Mouse (Mus musculus) ES-E14 (cell line): Measurements from ENCODE around the gene Epn3.

Experiments
- CHD2 ChIP-seq: IDR thresholded peaks from 2 replicates; pipeline ENCODE4 v1.6.1; 2014; ENCODE audit warnings: mild to moderate bottlenecking, low read depth, low read length, inconsistent platforms
- HCFC1 ChIP-seq: IDR thresholded peaks from 2 replicates; pipeline ENCODE4 v1.6.1; 2012; ENCODE audit warnings: low read length, inconsistent platforms, borderline replicate concordance; ENCODE audit not compliant: insufficient read depth
- MAFK ChIP-seq: IDR thresholded peaks from 2 replicates; pipeline ENCODE4 v1.6.1; 2014; ENCODE audit warnings: mild to moderate bottlenecking, low read depth, low read length, inconsistent platforms; ENCODE audit not compliant: insufficient read depth
- ZC3H11A ChIP-seq: IDR thresholded peaks from 2 replicates; pipeline ENCODE4 v1.6.1; 2012; ENCODE audit warnings: low read depth, mild to moderate bottlenecking, inconsistent platforms, low read length, borderline replicate concordance
- ZNF384 ChIP-seq: IDR thresholded peaks from 2 replicates; pipeline ENCODE4 v1.6.1; 2012; ENCODE audit warnings: low read depth, low read length, inconsistent platforms

DNA sequence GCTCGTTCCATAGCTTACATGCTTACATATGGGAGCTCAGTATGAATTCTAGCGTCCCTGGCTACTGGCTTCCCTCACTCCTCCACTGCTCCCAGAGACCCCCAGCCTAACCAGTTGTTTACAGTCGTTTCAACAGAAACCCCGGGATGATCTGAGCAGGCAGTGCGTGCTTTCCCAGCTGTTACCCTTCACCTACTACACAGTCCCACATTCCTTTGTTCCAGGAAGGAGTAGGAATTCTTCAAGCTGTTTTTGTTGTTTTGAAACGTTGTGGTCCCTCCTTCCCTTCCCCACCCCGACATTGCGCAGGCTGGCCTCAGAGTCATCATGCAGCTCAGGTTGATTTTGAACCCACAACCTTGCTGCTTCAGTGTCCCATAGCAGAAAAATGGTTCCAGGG is 588 bp upstream of the Epn3 start:
- TF ChIP-seq HCFC1 = no peak
- no peak for TF ChIP-seq ZC3H11A
- TF ChIP-seq ZNF384 = no peak
- TF ChIP-seq CHD2 = no peak
- no peak for TF ChIP-seq MAFK
